Mouse (Mus musculus) ES-E14 (cell line): ENCODE measurements around the gene Gstm2.

Source experiments
- CHD2 ChIP-seq: IDR thresholded peaks from 2 replicates; pipeline ENCODE4 v1.6.1; 2014; ENCODE audit warnings: mild to moderate bottlenecking, low read depth, low read length, inconsistent platforms
- MAFK ChIP-seq: IDR thresholded peaks from 2 replicates; pipeline ENCODE4 v1.6.1; 2014; ENCODE audit warnings: mild to moderate bottlenecking, low read depth, low read length, inconsistent platforms; ENCODE audit not compliant: insufficient read depth

- no peak for TF ChIP-seq MAFK
- no peak for TF ChIP-seq CHD2
Observed at GRCm38 (mm10) chr3:108018190-108018820, 32.1 kb upstream of the Gstm2 start.
